Mouse (Mus musculus) C2C12 (cell line): ENCODE measurements around the gene Dnmt1. TPM values are rescaled to one million over a fixed set of nuclear protein-coding genes. Genes with fewer than 3 reads are reported as not detected.

Source experiments
- H3K27me3 ChIP-seq: one replicate; pipeline ENCODE4 v1.6.1; 2011; ENCODE audit not compliant: control insufficient read depth, insufficient read depth, insufficient read length
- H3K36me3 ChIP-seq: one replicate; pipeline ENCODE4 v1.6.1; 2011; ENCODE audit not compliant: control insufficient read depth, insufficient read depth
- H3K4me3 ChIP-seq: one replicate; pipeline ENCODE4 v1.5.1; 2011; ENCODE audit warnings: mild to moderate bottlenecking, control low read depth; ENCODE audit not compliant: poor library complexity, insufficient read depth, severe bottlenecking
- H3K79me2 ChIP-seq: one replicate; pipeline ENCODE4 v1.6.1; 2011; ENCODE audit not compliant: control insufficient read depth, insufficient read depth
- H3K79me3 ChIP-seq: one replicate; pipeline ENCODE4 v1.6.1; 2011; ENCODE audit warnings: low read depth, control low read depth
- H3ac ChIP-seq: one replicate; pipeline ENCODE3; 2011; ENCODE audit warnings: low read depth; ENCODE audit not compliant: control insufficient read depth, insufficient read length
- CEBPB ChIP-seq: IDR thresholded peaks from one replicate; pipeline ENCODE4 v1.6.1; 2011; ENCODE audit warnings: low read depth, mild to moderate bottlenecking, control low read depth, moderate library complexity
- CTCF ChIP-seq: IDR thresholded peaks from one replicate; pipeline ENCODE4 v1.5.1; 2011; ENCODE audit not compliant: control insufficient read depth, insufficient read depth, insufficient read length
- FOSL1 ChIP-seq: IDR thresholded peaks from one replicate; pipeline ENCODE4 v1.8.0; 2011; ENCODE audit warnings: mild to moderate bottlenecking, low read length; ENCODE audit not compliant: poor library complexity, insufficient read depth, severe bottlenecking
- MAX ChIP-seq: IDR thresholded peaks from one replicate; pipeline ENCODE4 v1.6.1; 2011; ENCODE audit warnings: mild to moderate bottlenecking, control low read depth
- MYOD1 ChIP-seq: IDR thresholded peaks from one replicate; pipeline ENCODE4 v1.6.1; 2011; ENCODE audit warnings: low read depth; ENCODE audit not compliant: control insufficient read depth, insufficient read length
- MYOG ChIP-seq: IDR thresholded peaks from one replicate; pipeline ENCODE4 v1.6.1; 2011; ENCODE audit not compliant: control insufficient read depth, insufficient read length; ENCODE audit errors: extremely low read depth
- USF1 ChIP-seq: IDR thresholded peaks from one replicate; pipeline ENCODE4 v1.6.1; 2011; ENCODE audit warnings: low read depth, mild to moderate bottlenecking, control low read depth, moderate library complexity
- polyA plus RNA-seq: library from polyadenylated mRNA; unstranded; fragments of >200 nt; fragmentation: generic; extraction: Trizol; gene quantifications from one replicate; pipeline ENCODE4 v1.2.1, GENCODE M21; 2012; ENCODE audit warnings: missing spikeins

Dnmt1 gene
- polyA plus RNA-seq, 1 experiment = 69.7 TPM

GRCm38 (mm10) chr9:20892104-20892653, 67.5 kb downstream of the Dnmt1 start:
- no peak overlapping the region for H3ac ChIP-seq
- H3K79me2 ChIP-seq = peaks cover 54% of the 10 kb centered on the region
- no peak for TF ChIP-seq USF1
- no peaks in the 10 kb centered on the region for H3K27me3 ChIP-seq
- H3K4me3 ChIP-seq = no peak overlapping the region
- H3K79me3 ChIP-seq = peaks cover 38% of the 10 kb centered on the region
- H3K36me3 ChIP-seq = peaks cover 75% of the 10 kb centered on the region

GRCm38 (mm10) chr9:20891339-20892103, 68.2 kb downstream of the Dnmt1 start:
- H3ac ChIP-seq = no peak overlapping the region
- H3K4me3 ChIP-seq = no peak overlapping the region
- no peak for TF ChIP-seq MAX
- TF ChIP-seq CEBPB = no peak
- TF ChIP-seq MYOG = no peak
- no peak for TF ChIP-seq FOSL1
- TF ChIP-seq CTCF = no peak
- no peak for TF ChIP-seq USF1
- no peak for TF ChIP-seq MYOD1
- peaks cover 32% of the 10 kb centered on the region for H3K79me3 ChIP-seq
- H3K36me3 ChIP-seq = peaks cover 69% of the 10 kb centered on the region
- H3K79me2 ChIP-seq = peaks cover 48% of the 10 kb centered on the region
- H3K27me3 ChIP-seq = no peaks in the 10 kb centered on the region

GRCm38 (mm10) chr9:20890411-20890810, 69.3 kb downstream of the Dnmt1 start:
- Histone ChIP-seq H3K79me3 (peaks cover 22% of the 10 kb centered on the region), H3ac (peak overlapping the region; percentile 37), H3K79me2 (peaks cover 37% of the 10 kb centered on the region), H3K4me3 (no peak overlapping the region), H3K36me3 (peaks cover 58% of the 10 kb centered on the region), H3K27me3 (no peaks in the 10 kb centered on the region)
- TF ChIP-seq CEBPB = no peak
- no peak for TF ChIP-seq MYOG
- TF ChIP-seq CTCF = no peak
- no peak for TF ChIP-seq MAX
- TF ChIP-seq USF1 = no peak
- TF ChIP-seq MYOD1 = no peak
- no peak for TF ChIP-seq FOSL1

- TF ChIP-seq USF1 = no peak
- no peak for TF ChIP-seq MYOG
- peak; percentile 70 for TF ChIP-seq MYOD1
- H3K36me3 ChIP-seq = peaks cover 52% of the 10 kb centered on the region
Observed at GRCm38 (mm10) chr9:20889185-20890141, 70.2 kb downstream of the Dnmt1 start.

GRCm38 (mm10) chr9:20888386-20888765, 71.3 kb downstream of the Dnmt1 start:
- TF ChIP-seq MYOD1 (no peak), CTCF (no peak), MYOG (no peak), USF1 (no peak), CEBPB (no peak), FOSL1 (no peak), MAX (no peak)
- H3K27me3 ChIP-seq = no peaks in the 10 kb centered on the region
- H3K4me3 ChIP-seq = peak overlapping the region; percentile 90
- peaks cover 22% of the 10 kb centered on the region for H3K79me3 ChIP-seq
- peaks cover 37% of the 10 kb centered on the region for H3K79me2 ChIP-seq
- H3K36me3 ChIP-seq = peaks cover 41% of the 10 kb centered on the region
- peak overlapping the region; percentile 98 for H3ac ChIP-seq

More at GRCm38 (mm10) chr9:20889185-20890141, 70.2 kb downstream of the Dnmt1 start:
- peaks cover 37% of the 10 kb centered on the region for H3K79me2 ChIP-seq
- peaks cover 22% of the 10 kb centered on the region for H3K79me3 ChIP-seq
- peak overlapping the region; percentile 34 for H3ac ChIP-seq
- H3K27me3 ChIP-seq = no peaks in the 10 kb centered on the region
- H3K4me3 ChIP-seq = peak overlapping the region; percentile 90
